In the genomic region with DNA sequence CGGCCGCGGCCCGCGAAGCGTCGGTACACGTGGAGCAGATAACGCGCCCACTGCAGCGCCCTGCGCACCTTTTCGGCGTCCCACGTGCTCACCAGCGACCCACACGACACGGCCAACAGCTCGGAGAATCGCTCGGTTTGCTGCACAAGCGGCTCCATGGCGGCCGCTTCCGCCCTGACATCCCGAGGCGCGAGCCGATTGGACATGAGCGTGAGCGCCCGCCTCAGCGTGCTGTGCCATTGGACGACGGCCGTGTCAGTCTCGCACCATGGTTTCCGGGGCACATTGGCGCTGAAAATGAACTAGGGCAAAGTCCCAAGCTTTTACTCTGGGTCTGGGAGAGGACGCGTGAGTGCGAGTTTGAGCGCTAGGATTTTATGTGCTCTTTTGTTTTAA, we compare ENCODE assay signal across 8 mouse cellular contexts. TPM values are rescaled to one million over a fixed set of nuclear protein-coding genes. Genes with fewer than 3 reads are reported as not detected.
DNase-seq lines count a peak whose midpoint lies in the region; ATAC-seq lines count a peak whose summit lies in the region.

Gene Fancf, minus strand, starts transcription at position 171 of the 396 bp plus-strand sequence.

- peak within 1 kb of the TSS; percentile 97 for H3K27ac ChIP-seq in lung, embryonic 16.5 days (ENCODE audit: low read length)

- WGBS in lung, embryonic 16.5 days, result under 1% methylated on average over 37 of the region's 43 CpGs

- peak within 1 kb of the TSS; percentile 87 for H3K4me2 ChIP-seq in lung, embryonic 16.5 days (ENCODE audit: low read depth, low read length)

- H3K4me3 ChIP-seq in lung, embryonic 16.5 days (ENCODE audit: low read length), result peak within 1 kb of the TSS; percentile 83

- peak; percentile 98 to 99 for ATAC-seq in hematopoietic stem cell, adult 5-6 weeks (replicated peaks in 1 of 2; ENCODE audit: insufficient read depth in 1 of 2, low FRiP score in 2 of 2, low TSS enrichment in 1 of 2, low read depth in 1 of 2, poor library complexity in 2 of 2, severe bottlenecking in 2 of 2)
- peak; percentile 99 for ATAC-seq in lung, embryonic 16.5 days (ENCODE audit: low read depth)

- peak; percentile 83 for DNase-seq in MEL-GATA-1-ER (ENCODE audit: extremely low read depth, low read depth)
- peak; percentile 99 for DNase-seq in cerebellum, adult 8-10 months
- peak; percentile 96 for DNase-seq in forelimb bud, embryonic 11.5 days (ENCODE audit: low read depth, low spot score)
- peak; percentile 98 for DNase-seq in layer of hippocampus, adult 9-10 months (ENCODE audit: low spot score)
- peak; percentile 98 for DNase-seq in ovary, postnatal 10 days (ENCODE audit: low spot score)
- peak; percentile 94 to 96 for DNase-seq in thymus, postnatal 10 days (ENCODE audit: low spot score in 2 of 2)

- H3K36me3 ChIP-seq in lung, embryonic 16.5 days (ENCODE audit: control insufficient read depth, insufficient read depth, low read length), result no peaks in the 10 kb centered on the region

- no peaks in the 10 kb centered on the region for H3K27me3 ChIP-seq in lung, embryonic 16.5 days (ENCODE audit: control insufficient read depth, insufficient read depth, low read depth, low read length)

- H3K9me3 ChIP-seq in lung, embryonic 16.5 days (ENCODE audit: control insufficient read depth, low read length), result no peaks in the 10 kb centered on the region

- H3K9ac ChIP-seq in lung, embryonic 16.5 days (ENCODE audit: low read length), result peak within 1 kb of the TSS; percentile 88

- peaks cover 13% of the 10 kb centered on the region for H3K4me1 ChIP-seq in lung, embryonic 16.5 days (replicated peaks; ENCODE audit: control insufficient read depth, insufficient read depth, low read length)

RNA-seq across cellular contexts. Expression of gene Fancf, which starts in this region (rescaled TPM):
- total RNA-seq in hematopoietic stem cell, adult 5-6 weeks (2017), result 6.6 and 8.2 TPM in 2 replicates
- 1.4 and 1.8 TPM in 2 replicates for polyA plus RNA-seq in lung, embryonic 16.5 days (2015; fragmentation: Nextera tagmentation; extraction: Ambion mirVana)

Comparison
In these comparisons a context has a peak if more than half of its experiments do, and no peak if none do; other contexts are left out.
1. Peak in every context shown above with its lines: DNase-seq, ATAC-seq, H3K4me3 ChIP-seq and H3K27ac ChIP-seq.